Mouse (Mus musculus): ENCODE measurements around the gene Wnt5b. TPM values are rescaled to one million over a fixed set of nuclear protein-coding genes. Genes with fewer than 3 reads are reported as not detected.

Wnt5b gene
- polyA plus RNA-seq, 1 experiment = 0.16 TPM

GRCm38 (mm10) chr6:119407818-119408217 is 136.3 kb downstream of the Wnt5b start:
- H3K36me3 ChIP-seq (ENCODE audit: control insufficient read depth, insufficient read depth) = no peaks in the 10 kb centered on the region
- no peak overlapping the region for H3ac ChIP-seq (ENCODE audit: control insufficient read depth, insufficient read length, low read depth)
- H3K79me3 ChIP-seq (ENCODE audit: low read depth) = no peaks in the 10 kb centered on the region
- H3K79me2 ChIP-seq (ENCODE audit: control insufficient read depth, insufficient read depth) = no peaks in the 10 kb centered on the region
- TF ChIP-seq MYOG (IDR thresholded peaks at IDR 0.05; ENCODE audit: control insufficient read depth, extremely low read depth, insufficient read length) (no peak), MYOD1 (IDR thresholded peaks at IDR 0.05; ENCODE audit: control insufficient read depth, insufficient read length, low read depth) (no peak)
- H3K4me3 ChIP-seq (ENCODE audit: insufficient read depth, poor library complexity, severe bottlenecking) = no peak overlapping the region
- H3K27me3 ChIP-seq (ENCODE audit: control insufficient read depth, insufficient read depth, insufficient read length) = peaks cover 12% of the 10 kb centered on the region

- no peaks in the 10 kb centered on the region for H3K36me3 ChIP-seq (ENCODE audit: control insufficient read depth, insufficient read depth)
- no peak overlapping the region for H3ac ChIP-seq (ENCODE audit: control insufficient read depth, insufficient read length, low read depth)
- peaks cover 12% of the 10 kb centered on the region for H3K27me3 ChIP-seq (ENCODE audit: control insufficient read depth, insufficient read depth, insufficient read length)
- H3K79me2 ChIP-seq (ENCODE audit: control insufficient read depth, insufficient read depth) = no peaks in the 10 kb centered on the region
- H3K4me3 ChIP-seq (ENCODE audit: insufficient read depth, poor library complexity, severe bottlenecking) = no peak overlapping the region
- no peak for TF ChIP-seq FOSL1 (IDR thresholded peaks at IDR 0.05; ENCODE audit: insufficient read depth, low read length, poor library complexity, severe bottlenecking)
- TF ChIP-seq CEBPB (IDR thresholded peaks at IDR 0.05; ENCODE audit: low read depth) = no peak
- no peak for TF ChIP-seq MAX (IDR thresholded peaks at IDR 0.05)
- TF ChIP-seq MYOD1 (IDR thresholded peaks at IDR 0.05; ENCODE audit: control insufficient read depth, insufficient read length, low read depth) = no peak
- TF ChIP-seq USF1 (IDR thresholded peaks at IDR 0.05; ENCODE audit: low read depth) = no peak
- TF ChIP-seq CTCF (IDR thresholded peaks at IDR 0.05; ENCODE audit: control insufficient read depth, insufficient read depth, insufficient read length) = no peak
- TF ChIP-seq MYOG (IDR thresholded peaks at IDR 0.05; ENCODE audit: control insufficient read depth, extremely low read depth, insufficient read length) = no peak
- no peaks in the 10 kb centered on the region for H3K79me3 ChIP-seq (ENCODE audit: low read depth)
Measured at GRCm38 (mm10) chr6:119406528-119406927, 137.6 kb downstream of the Wnt5b start.

GRCm38 (mm10) chr6:119405310-119405709 is 138.8 kb downstream of the Wnt5b start:
- Histone ChIP-seq H3K27me3 (ENCODE audit: control insufficient read depth, insufficient read depth, insufficient read length) (peaks cover 12% of the 10 kb centered on the region), H3K36me3 (ENCODE audit: control insufficient read depth, insufficient read depth) (no peaks in the 10 kb centered on the region), H3K4me3 (ENCODE audit: insufficient read depth, poor library complexity, severe bottlenecking) (no peak overlapping the region), H3K79me2 (ENCODE audit: control insufficient read depth, insufficient read depth) (no peaks in the 10 kb centered on the region), H3K79me3 (ENCODE audit: low read depth) (no peaks in the 10 kb centered on the region), H3ac (ENCODE audit: control insufficient read depth, insufficient read length, low read depth) (no peak overlapping the region)
- TF ChIP-seq MYOG (IDR thresholded peaks at IDR 0.05; ENCODE audit: control insufficient read depth, extremely low read depth, insufficient read length) (no peak), CTCF (IDR thresholded peaks at IDR 0.05; ENCODE audit: control insufficient read depth, insufficient read depth, insufficient read length) (no peak), MYOD1 (IDR thresholded peaks at IDR 0.05; ENCODE audit: control insufficient read depth, insufficient read length, low read depth) (no peak), CEBPB (IDR thresholded peaks at IDR 0.05; ENCODE audit: low read depth) (no peak), USF1 (IDR thresholded peaks at IDR 0.05; ENCODE audit: low read depth) (no peak), MAX (IDR thresholded peaks at IDR 0.05) (no peak), FOSL1 (IDR thresholded peaks at IDR 0.05; ENCODE audit: insufficient read depth, low read length, poor library complexity, severe bottlenecking) (no peak)

GRCm38 (mm10) chr6:119404854-119405253 is 139.3 kb downstream of the Wnt5b start:
- H3K4me3 ChIP-seq (ENCODE audit: insufficient read depth, poor library complexity, severe bottlenecking) = no peak overlapping the region
- peaks cover 12% of the 10 kb centered on the region for H3K27me3 ChIP-seq (ENCODE audit: control insufficient read depth, insufficient read depth, insufficient read length)
- H3K36me3 ChIP-seq (ENCODE audit: control insufficient read depth, insufficient read depth) = no peaks in the 10 kb centered on the region
- no peaks in the 10 kb centered on the region for H3K79me2 ChIP-seq (ENCODE audit: control insufficient read depth, insufficient read depth)
- no peak overlapping the region for H3ac ChIP-seq (ENCODE audit: control insufficient read depth, insufficient read length, low read depth)
- no peaks in the 10 kb centered on the region for H3K79me3 ChIP-seq (ENCODE audit: low read depth)
- TF ChIP-seq MAX (IDR thresholded peaks at IDR 0.05) (no peak), CTCF (IDR thresholded peaks at IDR 0.05; ENCODE audit: control insufficient read depth, insufficient read depth, insufficient read length) (no peak), MYOG (IDR thresholded peaks at IDR 0.05; ENCODE audit: control insufficient read depth, extremely low read depth, insufficient read length) (no peak), USF1 (IDR thresholded peaks at IDR 0.05; ENCODE audit: low read depth) (no peak), CEBPB (IDR thresholded peaks at IDR 0.05; ENCODE audit: low read depth) (no peak), FOSL1 (IDR thresholded peaks at IDR 0.05; ENCODE audit: insufficient read depth, low read length, poor library complexity, severe bottlenecking) (no peak), MYOD1 (IDR thresholded peaks at IDR 0.05; ENCODE audit: control insufficient read depth, insufficient read length, low read depth) (no peak)

- TF ChIP-seq CEBPB (IDR thresholded peaks at IDR 0.05; ENCODE audit: low read depth) (no peak), MAX (IDR thresholded peaks at IDR 0.05) (no peak)
Measured at GRCm38 (mm10) chr6:119402976-119403375, 141.2 kb downstream of the Wnt5b start.

GRCm38 (mm10) chr6:119401545-119402304 is 142.4 kb downstream of the Wnt5b start:
- H3ac ChIP-seq (ENCODE audit: control insufficient read depth, insufficient read length, low read depth) = no peak overlapping the region
- H3K79me3 ChIP-seq (ENCODE audit: low read depth) = no peaks in the 10 kb centered on the region
- H3K79me2 ChIP-seq (ENCODE audit: control insufficient read depth, insufficient read depth) = no peaks in the 10 kb centered on the region
- TF ChIP-seq USF1 (IDR thresholded peaks at IDR 0.05; ENCODE audit: low read depth) (no peak), CTCF (IDR thresholded peaks at IDR 0.05; ENCODE audit: control insufficient read depth, insufficient read depth, insufficient read length) (no peak), MYOD1 (IDR thresholded peaks at IDR 0.05; ENCODE audit: control insufficient read depth, insufficient read length, low read depth) (no peak), MAX (IDR thresholded peaks at IDR 0.05) (no peak), CEBPB (IDR thresholded peaks at IDR 0.05; ENCODE audit: low read depth) (no peak), FOSL1 (IDR thresholded peaks at IDR 0.05; ENCODE audit: insufficient read depth, low read length, poor library complexity, severe bottlenecking) (no peak), MYOG (IDR thresholded peaks at IDR 0.05; ENCODE audit: control insufficient read depth, extremely low read depth, insufficient read length) (no peak)
- H3K36me3 ChIP-seq (ENCODE audit: control insufficient read depth, insufficient read depth) = no peaks in the 10 kb centered on the region
- H3K27me3 ChIP-seq (ENCODE audit: control insufficient read depth, insufficient read depth, insufficient read length) = peaks cover 12% of the 10 kb centered on the region
- no peak overlapping the region for H3K4me3 ChIP-seq (ENCODE audit: insufficient read depth, poor library complexity, severe bottlenecking)

More at GRCm38 (mm10) chr6:119402976-119403375, 141.2 kb downstream of the Wnt5b start:
- Histone ChIP-seq H3K27me3 (ENCODE audit: control insufficient read depth, insufficient read depth, insufficient read length) (peaks cover 12% of the 10 kb centered on the region), H3K36me3 (ENCODE audit: control insufficient read depth, insufficient read depth) (no peaks in the 10 kb centered on the region), H3K4me3 (ENCODE audit: insufficient read depth, poor library complexity, severe bottlenecking) (no peak overlapping the region), H3ac (ENCODE audit: control insufficient read depth, insufficient read length, low read depth) (no peak overlapping the region), H3K79me3 (ENCODE audit: low read depth) (no peaks in the 10 kb centered on the region), H3K79me2 (ENCODE audit: control insufficient read depth, insufficient read depth) (no peaks in the 10 kb centered on the region)

Data from C2C12 (cell line).